Mouse (Mus musculus): ENCODE measurements around the gene Zfp764. TPM values are rescaled to one million over a fixed set of nuclear protein-coding genes. Genes with fewer than 3 reads are reported as not detected.

Zfp764 gene
- polyA plus RNA-seq, 1 experiment from 2014 or later, result 5.9 TPM

GRCm38 (mm10) chr7:127358472-127358871, 48.1 kb downstream of the Zfp764 start:
- WGBS, result 73% methylated on average over 4 of the region's 4 CpGs
- Histone ChIP-seq H3K9me3 (ENCODE audit: control insufficient read depth, low read length) (no peaks in the 10 kb centered on the region), H3K4me1 (replicated peaks; ENCODE audit: control insufficient read depth, insufficient read depth, low read length) (peaks cover 5% of the 10 kb centered on the region), H3K27ac (ENCODE audit: low read length) (no peak overlapping the region), H3K4me3 (replicated peaks; ENCODE audit: low read length) (no peak overlapping the region), H3K4me2 (ENCODE audit: low read length) (no peak overlapping the region), H3K9ac (replicated peaks; ENCODE audit: low read depth, low read length) (no peak overlapping the region), H3K36me3 (ENCODE audit: control insufficient read depth, insufficient read depth) (no peaks in the 10 kb centered on the region), H3K27me3 (replicated peaks; ENCODE audit: control insufficient read depth, insufficient read depth, low read length) (no peaks in the 10 kb centered on the region; the same call in 1 of the 2 replicates)
- ATAC-seq, result no peak

- ATAC-seq, result no peak
- WGBS, result 39% methylated on average over 2 of the region's 2 CpGs
Observed at GRCm38 (mm10) chr7:127357871-127358270, 48.8 kb downstream of the Zfp764 start.

GRCm38 (mm10) chr7:127355796-127356195, 50.8 kb downstream of the Zfp764 start:
- Histone ChIP-seq H3K4me2 (ENCODE audit: low read length) (no peak overlapping the region), H3K27ac (ENCODE audit: low read length) (no peak overlapping the region), H3K9me3 (ENCODE audit: control insufficient read depth, low read length) (no peaks in the 10 kb centered on the region), H3K27me3 (replicated peaks; ENCODE audit: control insufficient read depth, insufficient read depth, low read length) (no peaks in the 10 kb centered on the region), H3K4me3 (replicated peaks; ENCODE audit: low read length) (no peak overlapping the region), H3K36me3 (ENCODE audit: control insufficient read depth, insufficient read depth) (no peaks in the 10 kb centered on the region), H3K4me1 (replicated peaks; ENCODE audit: control insufficient read depth, insufficient read depth, low read length) (no peaks in the 10 kb centered on the region), H3K9ac (replicated peaks; ENCODE audit: low read depth, low read length) (no peak overlapping the region)
- WGBS, result 64% methylated on average over 3 of the region's 3 CpGs
- no peak for ATAC-seq

More at GRCm38 (mm10) chr7:127357871-127358270, 48.8 kb downstream of the Zfp764 start:
- Histone ChIP-seq H3K9me3 (ENCODE audit: control insufficient read depth, low read length) (no peaks in the 10 kb centered on the region), H3K27me3 (replicated peaks; ENCODE audit: control insufficient read depth, insufficient read depth, low read length) (no peaks in the 10 kb centered on the region), H3K36me3 (ENCODE audit: control insufficient read depth, insufficient read depth) (no peaks in the 10 kb centered on the region), H3K27ac (ENCODE audit: low read length) (no peak overlapping the region), H3K4me1 (replicated peaks; ENCODE audit: control insufficient read depth, insufficient read depth, low read length) (0 out of 2 replicates have a peak, but pooled peaks cover 2% of the 10 kb centered on the region), H3K4me2 (ENCODE audit: low read length) (no peak overlapping the region), H3K4me3 (replicated peaks; ENCODE audit: low read length) (no peak overlapping the region), H3K9ac (replicated peaks; ENCODE audit: low read depth, low read length) (no peak overlapping the region)

Other genes starting within 250 kb of the Zfp764 start
- gene Cd2bp2, start 210.8 kb downstream of the Zfp764 start, polyA plus RNA-seq (2015; fragmentation: Nextera tagmentation; extraction: Ambion mirVana), result 88.2 and 91.0 TPM in 2 replicates
- 24.9 and 31.0 TPM in 2 replicates for gene Tbc1d10b, start 198.4 kb downstream of the Zfp764 start, polyA plus RNA-seq (2015; fragmentation: Nextera tagmentation; extraction: Ambion mirVana)
- gene Mylpf, start 197.9 kb downstream of the Zfp764 start, polyA plus RNA-seq (2015; fragmentation: Nextera tagmentation; extraction: Ambion mirVana), result 4.1 and 8.3 TPM in 2 replicates
- gene Zfp553, start 173.8 kb downstream of the Zfp764 start, polyA plus RNA-seq (2015; fragmentation: Nextera tagmentation; extraction: Ambion mirVana), result 66.1 and 69.3 TPM in 2 replicates
- 18.8 and 26.5 TPM in 2 replicates for gene Sept1, start 173.7 kb downstream of the Zfp764 start, polyA plus RNA-seq (2015; fragmentation: Nextera tagmentation; extraction: Ambion mirVana)
- 59.1 and 66.6 TPM in 2 replicates for gene Zfp771, start 162.5 kb downstream of the Zfp764 start, polyA plus RNA-seq (2015; fragmentation: Nextera tagmentation; extraction: Ambion mirVana)
- 143 and 147 TPM in 2 replicates for gene Dctpp1, start 146.1 kb downstream of the Zfp764 start, polyA plus RNA-seq (2015; fragmentation: Nextera tagmentation; extraction: Ambion mirVana)
- 48.3 and 49.2 TPM in 2 replicates for gene Sephs2, start 132.8 kb downstream of the Zfp764 start, polyA plus RNA-seq (2015; fragmentation: Nextera tagmentation; extraction: Ambion mirVana)
- 0.16 and 0.20 TPM in 2 replicates for gene Itgal, start 110.6 kb downstream of the Zfp764 start, polyA plus RNA-seq (2015; fragmentation: Nextera tagmentation; extraction: Ambion mirVana)
- gene Zfp768, start 61.2 kb downstream of the Zfp764 start, polyA plus RNA-seq (2015; fragmentation: Nextera tagmentation; extraction: Ambion mirVana), result 10.5 and 10.6 TPM in 2 replicates
- 8.2 and 9.6 TPM in 2 replicates for gene Zfp747, start 30.8 kb downstream of the Zfp764 start, polyA plus RNA-seq (2015; fragmentation: Nextera tagmentation; extraction: Ambion mirVana)
- 4.2 and 5.1 TPM in 2 replicates for gene 9130019O22Rik, start 19.7 kb downstream of the Zfp764 start, polyA plus RNA-seq (2015; fragmentation: Nextera tagmentation; extraction: Ambion mirVana)
- 5.3 and 6.3 TPM in 2 replicates for gene E430018J23Rik, start 13.2 kb downstream of the Zfp764 start, polyA plus RNA-seq (2015; fragmentation: Nextera tagmentation; extraction: Ambion mirVana)
- gene Zfp688, start 15.2 kb upstream of the Zfp764 start, polyA plus RNA-seq (2015; fragmentation: Nextera tagmentation; extraction: Ambion mirVana), result 28.4 and 28.6 TPM in 2 replicates
- 14.6 and 17.7 TPM in 2 replicates for gene Zfp689, start 42.3 kb upstream of the Zfp764 start, polyA plus RNA-seq (2015; fragmentation: Nextera tagmentation; extraction: Ambion mirVana)
- gene Prr14, start 52.8 kb upstream of the Zfp764 start, polyA plus RNA-seq (2015; fragmentation: Nextera tagmentation; extraction: Ambion mirVana), result 42.8 and 45.3 TPM in 2 replicates
- 10.2 and 11.8 TPM in 2 replicates for gene Fbrs, start 72.4 kb upstream of the Zfp764 start, polyA plus RNA-seq (2015; fragmentation: Nextera tagmentation; extraction: Ambion mirVana)
- gene Srcap, start 105.2 kb upstream of the Zfp764 start, polyA plus RNA-seq (2015; fragmentation: Nextera tagmentation; extraction: Ambion mirVana), result 46.3 and 51.5 TPM in 2 replicates
- gene Gm42715, start 112.8 kb upstream of the Zfp764 start, polyA plus RNA-seq (2015; fragmentation: Nextera tagmentation; extraction: Ambion mirVana), result 16.3 and 18.8 TPM in 2 replicates
- 4.0 and 6.2 TPM in 2 replicates for gene Tmem265, start 154.6 kb upstream of the Zfp764 start, polyA plus RNA-seq (2015; fragmentation: Nextera tagmentation; extraction: Ambion mirVana)
- 65.2 and 65.7 TPM in 2 replicates for gene Phkg2, start 166.5 kb upstream of the Zfp764 start, polyA plus RNA-seq (2015; fragmentation: Nextera tagmentation; extraction: Ambion mirVana)
- 10.0 and 10.3 TPM in 2 replicates for gene Ccdc189, start 181.8 kb upstream of the Zfp764 start, polyA plus RNA-seq (2015; fragmentation: Nextera tagmentation; extraction: Ambion mirVana)
- gene Rnf40, start 181.9 kb upstream of the Zfp764 start, polyA plus RNA-seq (2015; fragmentation: Nextera tagmentation; extraction: Ambion mirVana), result 54.1 and 62.7 TPM in 2 replicates
- gene Zfp629, start 209.0 kb upstream of the Zfp764 start, polyA plus RNA-seq (2015; fragmentation: Nextera tagmentation; extraction: Ambion mirVana), result 19.4 and 20.4 TPM in 2 replicates